Mouse (Mus musculus): ENCODE results near the gene Asphd2. TPM values are rescaled to one million over a fixed set of nuclear protein-coding genes. Genes with fewer than 3 reads are reported as not detected.
A peak's percentile ranks its signal among the peaks of the same experiment; 100 is the strongest.

Asphd2 gene
- polyA plus RNA-seq, 2 experiments, result 23.1 to 26.1 TPM

- H3K36me3 ChIP-seq (ENCODE audit: control insufficient read depth, insufficient read depth, low read length), result peaks cover 51% of the 10 kb centered on the region
- no peak within 1 kb of the TSS for H3K4me2 ChIP-seq (replicated peaks; ENCODE audit: low read depth, low read length, severe bottlenecking)
- no peaks in the 10 kb centered on the region for H3K27me3 ChIP-seq (ENCODE audit: control insufficient read depth, insufficient read depth, low read length)
- no peaks in the 10 kb centered on the region for H3K4me1 ChIP-seq (ENCODE audit: control insufficient read depth, insufficient read depth, low read length)
- no peak within 1 kb of the TSS for H3K4me3 ChIP-seq (replicated peaks; ENCODE audit: low read length)
- no peaks in the 10 kb centered on the region for H3K9me3 ChIP-seq (ENCODE audit: control insufficient read depth, low read length)
- ATAC-seq (ENCODE audit: low FRiP score, low read depth), result no peak
- TF ChIP-seq POLR2A (IDR thresholded peaks at IDR 0.05; ENCODE audit: borderline replicate concordance, extremely low read depth, insufficient read depth, insufficient read length), result no peak
- DNase-seq (ENCODE audit: low spot score), result no peak
- no peak within 1 kb of the TSS for H3K9ac ChIP-seq (ENCODE audit: low read depth, low read length, severe bottlenecking)
- 68% methylated on average over 13 of the region's 13 CpGs for WGBS
- H3K27ac ChIP-seq (replicated peaks; ENCODE audit: low read depth, low read length), result no peak within 1 kb of the TSS
These were observed 38.8 kb downstream of the Asphd2 start, which contains the start of gene Gm6583 for GRCm38 (mm10) chr5:112355910-112356309. TSS of gene Gm6583 (minus strand) at chr5:112356033.

GRCm38 (mm10) chr5:112355493-112355892 lies 39.2 kb downstream of the Asphd2 start:
- peaks cover 54% of the 10 kb centered on the region for H3K36me3 ChIP-seq (ENCODE audit: control insufficient read depth, insufficient read depth, low read length)
- no peak overlapping the region for H3K4me2 ChIP-seq (replicated peaks; ENCODE audit: low read depth, low read length, severe bottlenecking)
- 94% methylated on average over 6 of the region's 6 CpGs for WGBS

GRCm38 (mm10) chr5:112349169-112349568 lies 45.5 kb downstream of the Asphd2 start:
- H3K27me3 ChIP-seq (ENCODE audit: control insufficient read depth, insufficient read depth, low read length), result no peaks in the 10 kb centered on the region
- WGBS, result 91% methylated on average over 8 of the region's 8 CpGs
- no peak overlapping the region for H3K9ac ChIP-seq (ENCODE audit: low read depth, low read length, severe bottlenecking)
- no peak overlapping the region for H3K4me2 ChIP-seq (replicated peaks; ENCODE audit: low read depth, low read length, severe bottlenecking)
- H3K4me1 ChIP-seq (ENCODE audit: control insufficient read depth, insufficient read depth, low read length), result no peaks in the 10 kb centered on the region
- no peaks in the 10 kb centered on the region for H3K9me3 ChIP-seq (ENCODE audit: control insufficient read depth, low read length)
- DNase-seq (ENCODE audit: low spot score) (no peak), ATAC-seq (ENCODE audit: low FRiP score, low read depth) (no peak)
- peaks cover 54% of the 10 kb centered on the region for H3K36me3 ChIP-seq (ENCODE audit: control insufficient read depth, insufficient read depth, low read length)
- no peak overlapping the region for H3K27ac ChIP-seq (replicated peaks; ENCODE audit: low read depth, low read length)
- no peak for TF ChIP-seq POLR2A (IDR thresholded peaks at IDR 0.05; ENCODE audit: borderline replicate concordance, extremely low read depth, insufficient read depth, insufficient read length)
- no peak overlapping the region for H3K4me3 ChIP-seq (replicated peaks; ENCODE audit: low read length)

More at GRCm38 (mm10) chr5:112355493-112355892, 39.2 kb downstream of the Asphd2 start:
- no peak overlapping the region for H3K9ac ChIP-seq (ENCODE audit: low read depth, low read length, severe bottlenecking)
- H3K27me3 ChIP-seq (ENCODE audit: control insufficient read depth, insufficient read depth, low read length), result no peaks in the 10 kb centered on the region
- no peak for TF ChIP-seq POLR2A (IDR thresholded peaks at IDR 0.05; ENCODE audit: borderline replicate concordance, extremely low read depth, insufficient read depth, insufficient read length)
- no peaks in the 10 kb centered on the region for H3K9me3 ChIP-seq (ENCODE audit: control insufficient read depth, low read length)
- ATAC-seq (ENCODE audit: low FRiP score, low read depth), result no peak
- no peak for DNase-seq (ENCODE audit: low spot score)
- H3K4me1 ChIP-seq (ENCODE audit: control insufficient read depth, insufficient read depth, low read length), result no peaks in the 10 kb centered on the region
- no peak overlapping the region for H3K4me3 ChIP-seq (replicated peaks; ENCODE audit: low read length)
- H3K27ac ChIP-seq (replicated peaks; ENCODE audit: low read depth, low read length), result no peak overlapping the region

GRCm38 (mm10) chr5:112346211-112346965 lies 48.3 kb downstream of the Asphd2 start:
- no peak for ATAC-seq (ENCODE audit: low FRiP score, low read depth)
- H3K36me3 ChIP-seq (ENCODE audit: control insufficient read depth, insufficient read depth, low read length), result peaks cover 32% of the 10 kb centered on the region

GRCm38 (mm10) chr5:112344092-112344960 lies 50.3 kb downstream of the Asphd2 start:
- Histone ChIP-seq H3K9me3 (ENCODE audit: control insufficient read depth, low read length) (no peaks in the 10 kb centered on the region), H3K4me2 (replicated peaks; ENCODE audit: low read depth, low read length, severe bottlenecking) (0 out of 2 replicates have a peak overlapping the region, but pooled peaks have one; percentile 71), H3K9ac (ENCODE audit: low read depth, low read length, severe bottlenecking) (no peak overlapping the region), H3K27me3 (ENCODE audit: control insufficient read depth, insufficient read depth, low read length) (no peaks in the 10 kb centered on the region), H3K36me3 (ENCODE audit: control insufficient read depth, insufficient read depth, low read length) (peaks cover 18% of the 10 kb centered on the region), H3K4me1 (ENCODE audit: control insufficient read depth, insufficient read depth, low read length) (peaks cover 10% of the 10 kb centered on the region), H3K27ac (replicated peaks; ENCODE audit: low read depth, low read length) (no peak overlapping the region), H3K4me3 (replicated peaks; ENCODE audit: low read length) (0 out of 2 replicates have a peak overlapping the region, but pooled peaks have one; percentile 78)
- 80% methylated on average over 6 of the region's 6 CpGs for WGBS
- ATAC-seq (ENCODE audit: low FRiP score, low read depth), result no peak
- TF ChIP-seq POLR2A (IDR thresholded peaks at IDR 0.05; ENCODE audit: borderline replicate concordance, extremely low read depth, insufficient read depth, insufficient read length), result no peak
- no peak for DNase-seq (ENCODE audit: low spot score)

More at GRCm38 (mm10) chr5:112346211-112346965, 48.3 kb downstream of the Asphd2 start:
- Histone ChIP-seq H3K9ac (ENCODE audit: low read depth, low read length, severe bottlenecking) (peak overlapping the region; percentile 16; the same call in 1 of the 2 replicates), H3K4me1 (ENCODE audit: control insufficient read depth, insufficient read depth, low read length) (peaks cover 10% of the 10 kb centered on the region), H3K4me2 (replicated peaks; ENCODE audit: low read depth, low read length, severe bottlenecking) (no peak overlapping the region), H3K27me3 (ENCODE audit: control insufficient read depth, insufficient read depth, low read length) (no peaks in the 10 kb centered on the region), H3K27ac (replicated peaks; ENCODE audit: low read depth, low read length) (no peak overlapping the region), H3K4me3 (replicated peaks; ENCODE audit: low read length) (no peak overlapping the region), H3K9me3 (ENCODE audit: control insufficient read depth, low read length) (no peaks in the 10 kb centered on the region)
- no peak for TF ChIP-seq POLR2A (IDR thresholded peaks at IDR 0.05; ENCODE audit: borderline replicate concordance, extremely low read depth, insufficient read depth, insufficient read length)
- no peak for DNase-seq (ENCODE audit: low spot score)
- 81% methylated on average over 16 of the region's 16 CpGs for WGBS
